Mouse (Mus musculus): ENCODE measurements around the gene Fbxl19. TPM values are rescaled to one million over a fixed set of nuclear protein-coding genes. Genes with fewer than 3 reads are reported as not detected.

Gene Fbxl19
- polyA plus RNA-seq, 1 experiment from 2014 or later = 6.2 TPM

DNA sequence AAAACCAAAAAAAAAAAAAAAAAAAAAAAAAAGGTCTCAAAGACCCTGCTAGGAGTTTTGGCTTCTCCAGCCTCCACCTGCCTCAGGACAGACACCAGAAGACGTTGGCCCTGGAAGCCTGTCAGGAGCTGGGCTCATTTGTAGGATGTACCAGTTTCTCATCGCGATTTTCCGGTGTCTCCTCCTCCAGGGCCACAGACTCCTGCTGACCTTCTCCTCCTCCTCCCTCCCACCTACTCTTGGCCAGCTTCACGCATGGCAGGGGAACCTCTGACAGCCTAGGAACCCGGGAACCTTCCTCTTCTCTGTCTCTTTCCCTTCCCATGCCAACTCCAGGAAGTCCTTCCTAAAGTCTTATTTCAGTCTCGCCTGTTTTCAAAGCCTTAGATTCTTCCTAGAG is 72.7 kb downstream of the Fbxl19 start:
- no peaks in the 10 kb centered on the region for H3K9me3 ChIP-seq (ENCODE audit: control insufficient read depth, low read depth, low read length)
- no peak overlapping the region for H3K4me2 ChIP-seq (replicated peaks; ENCODE audit: low read depth, low read length)
- no peaks in the 10 kb centered on the region for H3K4me1 ChIP-seq (ENCODE audit: control insufficient read depth, insufficient read depth, low read length)
- H3K36me3 ChIP-seq (ENCODE audit: control insufficient read depth, insufficient read depth, low read length) = no peaks in the 10 kb centered on the region
- WGBS = 70% methylated on average over 7 of the region's 7 CpGs
- H3K9ac ChIP-seq (replicated peaks; ENCODE audit: low read depth, low read length) = no peak overlapping the region
- no peaks in the 10 kb centered on the region for H3K27me3 ChIP-seq (ENCODE audit: control insufficient read depth, insufficient read depth, low read length)
- H3K4me3 ChIP-seq (ENCODE audit: low read depth, low read length) = no peak overlapping the region
- no peak overlapping the region for H3K27ac ChIP-seq (ENCODE audit: low read length)
- ATAC-seq (ENCODE audit: insufficient number of reproducible peaks, insufficient read depth, low FRiP score, low read depth) = no peak

DNA sequence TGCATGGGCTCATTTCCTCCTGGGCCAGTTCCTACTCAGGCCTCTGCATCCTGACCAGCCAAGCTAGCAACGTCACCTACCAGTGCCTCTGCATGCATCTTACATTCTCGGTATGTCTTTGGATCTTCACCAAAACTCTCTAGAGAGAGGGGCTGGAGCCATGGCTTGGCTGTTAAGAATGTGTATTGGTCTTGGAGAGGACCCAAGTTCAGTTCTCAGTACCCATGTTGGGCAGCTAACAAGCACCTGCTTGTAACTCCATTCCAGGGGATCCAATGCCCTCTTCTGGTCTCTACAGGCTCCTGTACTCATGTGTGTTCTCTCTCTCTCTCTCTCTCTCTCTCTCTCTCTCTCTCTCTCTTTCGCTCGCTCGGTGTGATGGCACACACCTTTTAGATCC is 73.4 kb downstream of the Fbxl19 start:
- WGBS = 87% methylated on average over 5 of the region's 5 CpGs
- H3K4me3 ChIP-seq (ENCODE audit: low read depth, low read length) = no peak overlapping the region
- H3K4me2 ChIP-seq (replicated peaks; ENCODE audit: low read depth, low read length) = no peak overlapping the region
- H3K4me1 ChIP-seq (ENCODE audit: control insufficient read depth, insufficient read depth, low read length) = no peaks in the 10 kb centered on the region
- no peak overlapping the region for H3K27ac ChIP-seq (ENCODE audit: low read length)
- H3K36me3 ChIP-seq (ENCODE audit: control insufficient read depth, insufficient read depth, low read length) = no peaks in the 10 kb centered on the region
- H3K27me3 ChIP-seq (ENCODE audit: control insufficient read depth, insufficient read depth, low read length) = no peaks in the 10 kb centered on the region
- H3K9ac ChIP-seq (replicated peaks; ENCODE audit: low read depth, low read length) = no peak overlapping the region
- ATAC-seq (ENCODE audit: insufficient number of reproducible peaks, insufficient read depth, low FRiP score, low read depth) = no peak
- H3K9me3 ChIP-seq (ENCODE audit: control insufficient read depth, low read depth, low read length) = no peaks in the 10 kb centered on the region

MicroRNAs encoded within 50 kb of the gene (microRNA counts, 519-probe panel; counts per million panel counts)
- 2,266 counts per million, percentile 33 among the panel's probes with 10 or more counts for microRNA mmu-miR-762

Small RNA genes lying within 50 kb of the gene (microRNA-seq; reads per million reads assigned to microRNA genes)
- not detected for gene Mir762

Other genes starting within 250 kb of the Fbxl19 start
- gene Srcap, start 232.6 kb upstream of the Fbxl19 start, polyA plus RNA-seq (2014; fragmentation: Nextera tagmentation; extraction: Ambion mirVana) = 60.5 and 65.2 TPM in 2 replicates
- gene Gm42715, start 225.0 kb upstream of the Fbxl19 start, polyA plus RNA-seq (2014; fragmentation: Nextera tagmentation; extraction: Ambion mirVana) = 20.8 and 22.1 TPM in 2 replicates
- 7.2 and 11.3 TPM in 2 replicates for gene Tmem265, start 183.2 kb upstream of the Fbxl19 start, polyA plus RNA-seq (2014; fragmentation: Nextera tagmentation; extraction: Ambion mirVana)
- 46.4 and 47.4 TPM in 2 replicates for gene Phkg2, start 171.2 kb upstream of the Fbxl19 start, polyA plus RNA-seq (2014; fragmentation: Nextera tagmentation; extraction: Ambion mirVana)
- 7.8 and 8.2 TPM in 2 replicates for gene Ccdc189, start 155.9 kb upstream of the Fbxl19 start, polyA plus RNA-seq (2014; fragmentation: Nextera tagmentation; extraction: Ambion mirVana)
- 37.0 and 39.9 TPM in 2 replicates for gene Rnf40, start 155.8 kb upstream of the Fbxl19 start, polyA plus RNA-seq (2014; fragmentation: Nextera tagmentation; extraction: Ambion mirVana)
- 16.0 and 17.2 TPM in 2 replicates for gene Zfp629, start 128.7 kb upstream of the Fbxl19 start, polyA plus RNA-seq (2014; fragmentation: Nextera tagmentation; extraction: Ambion mirVana)
- 57.8 and 65.2 TPM in 2 replicates for gene Bcl7c, start 35.6 kb upstream of the Fbxl19 start, polyA plus RNA-seq (2014; fragmentation: Nextera tagmentation; extraction: Ambion mirVana)
- 20.1 and 22.1 TPM in 2 replicates for gene Ctf1, start 31.8 kb upstream of the Fbxl19 start, polyA plus RNA-seq (2014; fragmentation: Nextera tagmentation; extraction: Ambion mirVana)
- 0.32 and 0.66 TPM in 2 replicates for gene Ctf2, start 12.4 kb upstream of the Fbxl19 start, polyA plus RNA-seq (2014; fragmentation: Nextera tagmentation; extraction: Ambion mirVana)
- 19.6 and 24.8 TPM in 2 replicates for gene Orai3, start 25.3 kb downstream of the Fbxl19 start, polyA plus RNA-seq (2014; fragmentation: Nextera tagmentation; extraction: Ambion mirVana)
- gene Setd1a, start 32.1 kb downstream of the Fbxl19 start, polyA plus RNA-seq (2014; fragmentation: Nextera tagmentation; extraction: Ambion mirVana) = 31.2 and 32.1 TPM in 2 replicates
- gene Gm49388, start 41.1 kb downstream of the Fbxl19 start, polyA plus RNA-seq (2014; fragmentation: Nextera tagmentation; extraction: Ambion mirVana) = not detected in 2 replicates
- gene Hsd3b7, start 56.1 kb downstream of the Fbxl19 start, polyA plus RNA-seq (2014; fragmentation: Nextera tagmentation; extraction: Ambion mirVana) = 21.1 and 22.7 TPM in 2 replicates
- 29.1 and 29.7 TPM in 2 replicates for gene Stx4a, start 79.8 kb downstream of the Fbxl19 start, polyA plus RNA-seq (2014; fragmentation: Nextera tagmentation; extraction: Ambion mirVana)
- gene Stx1b, start 80.0 kb downstream of the Fbxl19 start, polyA plus RNA-seq (2014; fragmentation: Nextera tagmentation; extraction: Ambion mirVana) = 5.3 and 6.3 TPM in 2 replicates
- 17.1 and 18.9 TPM in 2 replicates for gene Zfp646, start 131.7 kb downstream of the Fbxl19 start, polyA plus RNA-seq (2014; fragmentation: Nextera tagmentation; extraction: Ambion mirVana)
- gene Zfp668, start 132.3 kb downstream of the Fbxl19 start, polyA plus RNA-seq (2014; fragmentation: Nextera tagmentation; extraction: Ambion mirVana) = 13.7 and 18.0 TPM in 2 replicates
- gene Prss53, start 146.4 kb downstream of the Fbxl19 start, polyA plus RNA-seq (2014; fragmentation: Nextera tagmentation; extraction: Ambion mirVana) = 0.95 and 1.4 TPM in 2 replicates
- gene Gm21974, start 150.9 kb downstream of the Fbxl19 start, polyA plus RNA-seq (2014; fragmentation: Nextera tagmentation; extraction: Ambion mirVana) = not detected in 2 replicates
- gene Vkorc1, start 151.1 kb downstream of the Fbxl19 start, polyA plus RNA-seq (2014; fragmentation: Nextera tagmentation; extraction: Ambion mirVana) = 158 and 184 TPM in 2 replicates
- gene Bckdk, start 159.5 kb downstream of the Fbxl19 start, polyA plus RNA-seq (2014; fragmentation: Nextera tagmentation; extraction: Ambion mirVana) = 152 TPM in 2 replicates
- 40.3 and 43.0 TPM in 2 replicates for gene Kat8, start 168.0 kb downstream of the Fbxl19 start, polyA plus RNA-seq (2014; fragmentation: Nextera tagmentation; extraction: Ambion mirVana)
- 48.2 and 55.5 TPM in 2 replicates for gene Prss8, start 185.6 kb downstream of the Fbxl19 start, polyA plus RNA-seq (2014; fragmentation: Nextera tagmentation; extraction: Ambion mirVana)
- gene Prss36, start 202.2 kb downstream of the Fbxl19 start, polyA plus RNA-seq (2014; fragmentation: Nextera tagmentation; extraction: Ambion mirVana) = 8.2 and 8.5 TPM in 2 replicates
- gene Fus, start 222.9 kb downstream of the Fbxl19 start, polyA plus RNA-seq (2014; fragmentation: Nextera tagmentation; extraction: Ambion mirVana) = 71.4 and 72.4 TPM in 2 replicates
- 71.4 and 74.6 TPM in 2 replicates for gene Pycard, start 249.3 kb downstream of the Fbxl19 start, polyA plus RNA-seq (2014; fragmentation: Nextera tagmentation; extraction: Ambion mirVana)